Mouse (Mus musculus) gastrocnemius, postnatal 36 days (tissue): ENCODE results near the gene 4921507P07Rik. TPM values are rescaled to one million over a fixed set of nuclear protein-coding genes. Genes with fewer than 3 reads are reported as not detected.

Experiments
- microRNA-seq, 2 experiments: library from miRNA; unstranded; fragments of <30 nt; microRNA quantifications; one replicate each; pipeline ENCODE4 v1.2.0; 2021
- total RNA-seq, 2 experiments: library from RNA; stranded (reverse); gene quantifications; 2 replicates each; pipeline ENCODE4 v1.2.3; 2021

4921507P07Rik gene
- total RNA-seq, 2 experiments from 2014 or later: 0.48 to 0.59 TPM

Small RNAs within 50 kb of the gene (microRNA-seq; reads per million reads assigned to microRNA genes)
- 0 reads per million in 2 experiments for gene Mir6371

Other genes starting within 250 kb of the 4921507P07Rik start
- gene Osbpl3, start 140.4 kb downstream of the 4921507P07Rik start, total RNA-seq: 1 to 10 TPM; 2.3 to 2.6 TPM
- 100 to 1,000 TPM in 1 of 2 experiments, 10 to 100 TPM in 1; 99.6 to 104 TPM for gene Cycs, start 30.1 kb downstream of the 4921507P07Rik start, total RNA-seq
- not detected for gene Npvf, start 57.8 kb upstream of the 4921507P07Rik start, total RNA-seq